27 mouse cellular contexts compared by ENCODE assay signal in genomic region chr4:44022323-44022722, GRCm38 (mm10). TPM values are rescaled to one million over a fixed set of nuclear protein-coding genes. Genes with fewer than 3 reads are reported as not detected.
DNase-seq lines count a peak whose midpoint lies in the region; ATAC-seq lines count a peak whose summit lies in the region.
"Had no signal": no experiment of that assay in that cellular context is flagged by ENCODE, and none has a peak within 500 bp of the region (broad histone marks: within the 10 kb centered on the region; RNA-seq: fewer than 3 reads in every experiment).

No protein-coding gene starts in this region.

- no peaks in the 10 kb centered on the region for H3K27me3 ChIP-seq in heart, embryonic 10.5 days (ENCODE audit: insufficient read depth, poor library complexity, severe bottlenecking)
- H3K27me3 ChIP-seq in hindbrain, embryonic 10.5 days (ENCODE audit: insufficient read depth, poor library complexity, severe bottlenecking), result peaks cover 52% of the 10 kb centered on the region

- no peaks in the 10 kb centered on the region for H3K9me3 ChIP-seq in heart, embryonic 10.5 days
- H3K9me3 ChIP-seq in hindbrain, embryonic 10.5 days, result no peaks in the 10 kb centered on the region
- H3K9me3 ChIP-seq: G1E; midbrain, embryonic 15.5 days had no signal

- peaks cover 14% of the 10 kb centered on the region for H3K4me1 ChIP-seq in heart, embryonic 10.5 days
- H3K4me1 ChIP-seq in hindbrain, embryonic 10.5 days (replicated peaks), result no peaks in the 10 kb centered on the region
- H3K4me1 ChIP-seq: midbrain, embryonic 15.5 days had no signal

- H3K4me3 ChIP-seq in heart, embryonic 10.5 days, result no peak overlapping the region
- H3K4me3 ChIP-seq in hindbrain, embryonic 10.5 days, result no peak overlapping the region
- H3K4me3 ChIP-seq: erythroblast, embryonic 14.5 days; midbrain, embryonic 15.5 days had no signal

- no peak overlapping the region for H3K27ac ChIP-seq in heart, embryonic 10.5 days
- no peak overlapping the region for H3K27ac ChIP-seq in hindbrain, embryonic 10.5 days
- H3K27ac ChIP-seq: macrophage; midbrain, embryonic 15.5 days had no signal

- intact Hi-C loops in heart, postnatal 10 days (cut with DNase I), result no loop called here

- WGBS in heart, embryonic 10.5 days, result 86% methylated on average over 4 of the region's 4 CpGs
- WGBS in hindbrain, embryonic 10.5 days, result 92% methylated on average over 4 of the region's 4 CpGs

- peaks cover 95% of the 10 kb centered on the region for H3K36me3 ChIP-seq in heart, embryonic 10.5 days
- H3K36me3 ChIP-seq in hindbrain, embryonic 10.5 days, result peaks cover 96% of the 10 kb centered on the region

- peak; percentile 41 for DNase-seq in heart, embryonic 10.5 days (ENCODE audit: low spot score)
- no peak for DNase-seq in heart, postnatal 10 days
- DNase-seq in thymus, postnatal 14 days, result peak; percentile 45
- DNase-seq in testis, postnatal 10 days (ENCODE audit: low spot score), result no peak
- no peak for DNase-seq in hindbrain, embryonic 10.5 days (ENCODE audit: low spot score)
- no peak for DNase-seq in lung, postnatal 36 days
- DNase-seq: adrenal gland, adult 8-10 months; B cell, adult 2 months; cerebellum, adult 11 months; cerebellum, postnatal 36 days; gastrocnemius, postnatal 25 days; heart, postnatal 14 days; kidney, postnatal 4 days; right cerebral cortex, postnatal 14 days had no signal

- ATAC-seq in CD4-positive, CD25-positive, alpha-beta regulatory T cell, adult 4 months, result peak; percentile 94
- ATAC-seq in megakaryocyte, adult 5-6 weeks (ENCODE audit: poor library complexity, severe bottlenecking), result peak; percentile 67
- ATAC-seq: hindbrain, embryonic 16.5 days; midbrain, embryonic 15.5 days had no signal

RNA-seq across cellular contexts. Expression of gene Clta, which starts 18.1 kb away (rescaled TPM):
- polyA plus RNA-seq in heart, embryonic 10.5 days (2016; fragmentation: Nextera tagmentation; extraction: Ambion mirVana), result 156 and 170 TPM in 2 replicates
- total RNA-seq in heart, postnatal 10 days (2021), result 100 to 1,000 TPM; 101 to 104 TPM
- 10 to 100 TPM; 66.1 to 83.6 TPM for polyA plus RNA-seq in CD4-positive, CD25-positive, alpha-beta regulatory T cell, adult 4 months (2017; shearing (Covaris generic))
- total RNA-seq in megakaryocyte, adult 5-6 weeks (2015), result 387 and 421 TPM in 2 replicates
- 615 and 637 TPM in 2 replicates for total RNA-seq in megakaryocyte, adult 5-6 weeks (2017)
- polyA plus RNA-seq in hindbrain, embryonic 10.5 days (2016; fragmentation: Nextera tagmentation; extraction: Ambion mirVana), result 220 and 239 TPM in 2 replicates

RNA-seq across cellular contexts. Expression of gene Ccin, which starts 39.0 kb away (rescaled TPM):
- not detected in 2 replicates for polyA plus RNA-seq in heart, embryonic 10.5 days (2016; fragmentation: Nextera tagmentation; extraction: Ambion mirVana)
- under 1 TPM; 0.12 to 0.22 TPM for total RNA-seq in heart, postnatal 10 days (2021)
- not detected for polyA plus RNA-seq in CD4-positive, CD25-positive, alpha-beta regulatory T cell, adult 4 months (2017; shearing (Covaris generic))
- total RNA-seq in megakaryocyte, adult 5-6 weeks (2015), result 0.09 TPM in 1 of 2 replicates, not detected in the other
- 0.26 and 0.37 TPM in 2 replicates for total RNA-seq in megakaryocyte, adult 5-6 weeks (2017)
- not detected in 2 replicates for polyA plus RNA-seq in hindbrain, embryonic 10.5 days (2016; fragmentation: Nextera tagmentation; extraction: Ambion mirVana)
- total RNA-seq: adrenal gland, adult 8-10 months; G1E; gastrocnemius, postnatal 25 days; heart, postnatal 14 days; layer of hippocampus, postnatal 10 days; left cerebral cortex, postnatal 14 days had no signal
- polyA plus RNA-seq: embryonic facial prominence, embryonic 11.5 days; erythroblast, embryonic 14.5 days; G1E; hindbrain, embryonic 16.5 days; kidney, embryonic 14.5 days; liver, embryonic 16.5 days; macrophage; midbrain, embryonic 15.5 days; neural tube, embryonic 11.5 days had no signal

Comparison
In these comparisons a context has a peak if more than half of its experiments do, and no peak if none do; other contexts are left out.
1. DNase-seq: peak in heart, embryonic 10.5 days (single experiment) and thymus, postnatal 14 days (single experiment); none in heart, postnatal 10 days (0 of 2), testis, postnatal 10 days (single experiment), hindbrain, embryonic 10.5 days (single experiment) and lung, postnatal 36 days (single experiment).